ENCODE assay signal across 8 mouse cellular contexts in the genomic region with DNA sequence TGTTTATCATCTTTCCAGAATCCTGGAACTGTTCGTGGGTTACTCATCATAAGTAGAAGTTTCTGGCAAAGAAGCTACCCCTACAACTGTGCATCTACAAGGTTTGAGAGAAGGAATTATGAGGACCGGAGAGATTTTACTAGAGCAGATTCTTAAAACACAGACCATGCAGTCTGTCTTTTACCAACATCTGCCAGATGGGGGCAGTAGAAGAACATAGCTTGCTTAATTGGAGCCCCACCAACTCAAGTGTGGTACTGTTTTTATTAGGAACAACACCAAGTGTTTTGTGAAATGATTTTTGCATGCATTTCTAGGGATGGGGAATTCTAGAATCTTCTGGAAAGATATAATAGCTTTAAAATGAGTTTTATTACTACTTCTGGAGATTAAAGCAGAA.
DNase-seq lines count a peak whose midpoint lies in the region; ATAC-seq and TF ChIP-seq lines count a peak whose summit lies in the region.

No protein-coding gene starts in this region.

- no peak for DNase-seq in gastrocnemius, adult 2 months
- DNase-seq in gastrocnemius, adult 8-10 months (ENCODE audit: low spot score in 2 of 2) = no peak
- peak; percentile 54 for DNase-seq in urinary bladder, postnatal 14 days (ENCODE audit: low spot score)
- DNase-seq in urinary bladder, adult 2 months (ENCODE audit: low spot score) = no peak
- DNase-seq in embryonic facial prominence, embryonic 10.5 days (ENCODE audit: low spot score) = peak; percentile 44
- peak; percentile 45 to 70 for DNase-seq in kidney, postnatal 36 days
- peak; percentile 69 for DNase-seq in lung, postnatal 10 days

- no peaks in the 10 kb centered on the region for H3K36me3 ChIP-seq in embryonic facial prominence, embryonic 10.5 days (replicated peaks)

- no peaks in the 10 kb centered on the region for H3K4me1 ChIP-seq in embryonic facial prominence, embryonic 10.5 days

- no peak overlapping the region for H3K4me3 ChIP-seq in gastrocnemius, adult 2 months
- H3K4me3 ChIP-seq in embryonic facial prominence, embryonic 10.5 days = no peak overlapping the region

- H3K9me3 ChIP-seq in embryonic facial prominence, embryonic 10.5 days = no peaks in the 10 kb centered on the region

- WGBS in embryonic facial prominence, embryonic 10.5 days = 31% methylated on average over 2 of the region's 2 CpGs

- H3K27ac ChIP-seq in gastrocnemius, adult 2 months = no peak overlapping the region
- no peak overlapping the region for H3K27ac ChIP-seq in embryonic facial prominence, embryonic 10.5 days (replicated peaks)

- H3K27me3 ChIP-seq in embryonic facial prominence, embryonic 10.5 days (replicated peaks; ENCODE audit: low read depth, poor library complexity, severe bottlenecking) = no peaks in the 10 kb centered on the region

- intact Hi-C loops in gastrocnemius, adult 2 months (cut with DNase I) = no loop called here

- ATAC-seq in megakaryocyte, adult 5-6 weeks (ENCODE audit: poor library complexity, severe bottlenecking) = no peak

- peak; percentile 54 for TF ChIP-seq CTCF in gastrocnemius, adult 2 months (IDR thresholded peaks at IDR 0.05)

Comparison
In these comparisons a context has a peak if more than half of its experiments do, and no peak if none do; other contexts are left out.
1. DNase-seq: peak in urinary bladder, postnatal 14 days (single experiment), embryonic facial prominence, embryonic 10.5 days (single experiment), kidney, postnatal 36 days (2 of 2) and lung, postnatal 10 days (single experiment); none in gastrocnemius, adult 2 months (single experiment), gastrocnemius, adult 8-10 months (0 of 2) and urinary bladder, adult 2 months (single experiment).